Mouse (Mus musculus): ENCODE measurements around the gene Syce1.
"Not testable (repeated sequence)": the region's sequence is repeated elsewhere in the genome, so short reads cannot be mapped to it uniquely, and the experiment has no call there.

The Syce1 gene

GRCm38 (mm10) chr7:140765888-140766739 lies 21.5 kb downstream of the Syce1 start:
- no peak for DNase-seq (ENCODE audit: low spot score)

- DNase-seq (ENCODE audit: low spot score), result not testable (repeated sequence)
These were observed 22.3 kb downstream of the Syce1 start for GRCm38 (mm10) chr7:140765391-140765790.

- DNase-seq (ENCODE audit: low spot score), result no peak
These were observed 24.1 kb downstream of the Syce1 start, which contains the start of gene Cyp2e1 for GRCm38 (mm10) chr7:140763447-140764020. Gene Cyp2e1 (plus strand): TSS chr7:140763739.

GRCm38 (mm10) chr7:140760647-140761046 lies 27.0 kb downstream of the Syce1 start:
- no peak for DNase-seq (ENCODE audit: low spot score)

GRCm38 (mm10) chr7:140756151-140756854 lies 31.3 kb downstream of the Syce1 start:
- no peak for DNase-seq (ENCODE audit: low spot score)

GRCm38 (mm10) chr7:140754556-140754955 lies 33.1 kb downstream of the Syce1 start:
- no peak for DNase-seq (ENCODE audit: low spot score)

- DNase-seq (ENCODE audit: low spot score), result no peak
These were observed 38.9 kb downstream of the Syce1 start for GRCm38 (mm10) chr7:140748827-140749160.

GRCm38 (mm10) chr7:140748116-140748826 lies 39.4 kb downstream of the Syce1 start:
- no peak for DNase-seq (ENCODE audit: low spot score)

GRCm38 (mm10) chr7:140747402-140747801 lies 40.2 kb downstream of the Syce1 start:
- no peak for DNase-seq (ENCODE audit: low spot score)

GRCm38 (mm10) chr7:140733162-140733561 lies 54.5 kb downstream of the Syce1 start:
- no peak for DNase-seq (ENCODE audit: low spot score)

Data from MN1 (cell line).